Mouse (Mus musculus) kidney, adult 8-10 months (tissue): ENCODE results near the gene Kbtbd12.

Experiments used
- DNase-seq, 2 experiments: peaks; one replicate each; pipeline ENCODE4 v3.0.0; 2022

Gene Kbtbd12

GRCm38 (mm10) chr6:88626462-88626861 is 11.3 kb downstream of the Kbtbd12 start:
- DNase-seq = no peak

GRCm38 (mm10) chr6:88621816-88622481 is 15.8 kb downstream of the Kbtbd12 start:
- no peak for DNase-seq

- DNase-seq = no peak
These were observed 18.2 kb downstream of the Kbtbd12 start for GRCm38 (mm10) chr6:88619542-88619941.

GRCm38 (mm10) chr6:88615352-88615751 is 22.4 kb downstream of the Kbtbd12 start:
- DNase-seq = no peak

GRCm38 (mm10) chr6:88606417-88606816 is 31.3 kb downstream of the Kbtbd12 start:
- no peak for DNase-seq

- no peak for DNase-seq
These were observed 32.0 kb downstream of the Kbtbd12 start for GRCm38 (mm10) chr6:88605715-88606114.

GRCm38 (mm10) chr6:88605235-88605634 is 32.5 kb downstream of the Kbtbd12 start:
- DNase-seq = no peak

- no peak for DNase-seq
These were observed 41.6 kb downstream of the Kbtbd12 start for GRCm38 (mm10) chr6:88596108-88596507.

GRCm38 (mm10) chr6:88592367-88592766 is 45.4 kb downstream of the Kbtbd12 start:
- no peak for DNase-seq

GRCm38 (mm10) chr6:88590231-88590630 is 47.5 kb downstream of the Kbtbd12 start:
- no peak for DNase-seq

GRCm38 (mm10) chr6:88589517-88589916 is 48.2 kb downstream of the Kbtbd12 start:
- DNase-seq = peak; percentile 42 to 43

- DNase-seq = no peak
These were observed 49.0 kb downstream of the Kbtbd12 start for GRCm38 (mm10) chr6:88588581-88589256.

GRCm38 (mm10) chr6:88587091-88587490 is 50.7 kb downstream of the Kbtbd12 start:
- no peak for DNase-seq

- DNase-seq = no peak
These were observed 53.8 kb downstream of the Kbtbd12 start for GRCm38 (mm10) chr6:88583950-88584349.

GRCm38 (mm10) chr6:88576495-88576894 is 61.3 kb downstream of the Kbtbd12 start:
- DNase-seq = no peak

GRCm38 (mm10) chr6:88566676-88567075 is 71.1 kb downstream of the Kbtbd12 start:
- DNase-seq = no peak

- DNase-seq = peak in 1 of 2 experiments; percentile 20
These were observed 72.7 kb downstream of the Kbtbd12 start for GRCm38 (mm10) chr6:88565033-88565432.

- DNase-seq = no peak
These were observed 77.6 kb downstream of the Kbtbd12 start for GRCm38 (mm10) chr6:88560156-88560555.

- no peak for DNase-seq
These were observed 78.1 kb downstream of the Kbtbd12 start for GRCm38 (mm10) chr6:88559688-88560087.

- no peak for DNase-seq
These were observed 79.7 kb downstream of the Kbtbd12 start for GRCm38 (mm10) chr6:88558076-88558475.

GRCm38 (mm10) chr6:88557548-88557947 is 80.2 kb downstream of the Kbtbd12 start:
- no peak for DNase-seq

- no peak for DNase-seq
These were observed 87.8 kb downstream of the Kbtbd12 start for GRCm38 (mm10) chr6:88549916-88550315.

- peak; percentile 9 to 70 for DNase-seq
These were observed 88.5 kb downstream of the Kbtbd12 start for GRCm38 (mm10) chr6:88549137-88549814.
